Mouse (Mus musculus): ENCODE measurements around the gene Pard3. TPM values are rescaled to one million over a fixed set of nuclear protein-coding genes. Genes with fewer than 3 reads are reported as not detected.

Pard3 gene
- total and polyA plus RNA-seq, 3 experiments = 0.51 to 1.3 (median 0.94) TPM

- Histone ChIP-seq H3K4me2 (ENCODE audit: insufficient read depth, low read depth, poor library complexity, severe bottlenecking) (no peak overlapping the region), H3K27ac (ENCODE audit: insufficient read depth, low read depth) (no peak overlapping the region), H3K36me3 (replicated peaks in 1 of 2; ENCODE audit: control insufficient read depth in 1 of 2, insufficient read depth in 1 of 2, low read length in 1 of 2) (no peaks in the 10 kb centered on the region), H3K4me3 (replicated peaks in 1 of 3; ENCODE audit: low read depth in 2 of 3, low read length in 2 of 3, poor library complexity in 1 of 3) (no peak overlapping the region), H3K9me3 (replicated peaks; ENCODE audit: low read length) (no peaks in the 10 kb centered on the region), H3K4me1 (ENCODE audit: control insufficient read depth in 1 of 2, insufficient read depth in 2 of 2) (no peaks in the 10 kb centered on the region), H3K27me3 (replicated peaks) (no peaks in the 10 kb centered on the region), H3K9ac (ENCODE audit: insufficient read depth, low read depth) (no peak overlapping the region), H3K79me2 (replicated peaks; ENCODE audit: control insufficient read depth, extremely low read depth, insufficient read depth, poor library complexity, severe bottlenecking) (no peaks in the 10 kb centered on the region)
- TF ChIP-seq RCOR1 (conservative IDR thresholded peaks at IDR 0.05; ENCODE audit: low read depth, low read length) = no peak
- no peak for TF ChIP-seq ELF1 (IDR thresholded peaks at IDR 0.05; ENCODE audit: low read depth, low read length)
- TF ChIP-seq EP300 (IDR thresholded peaks at IDR 0.05; ENCODE audit: low read length) = no peak
- TF ChIP-seq MEF2A (IDR thresholded peaks at IDR 0.05; ENCODE audit: borderline replicate concordance, low read depth, low read length) = no peak
- TF ChIP-seq MYC (IDR thresholded peaks at IDR 0.05; ENCODE audit: low read depth, low read length) = no peak
- no peak for TF ChIP-seq PAX5 (IDR thresholded peaks at IDR 0.05; ENCODE audit: low read length)
- TF ChIP-seq MXI1 (IDR thresholded peaks at IDR 0.05; ENCODE audit: low read depth, low read length) = no peak
- TF ChIP-seq E2F4 (IDR thresholded peaks at IDR 0.05; ENCODE audit: insufficient replicate concordance, low read depth, low read length) = no peak
- TF ChIP-seq HCFC1 (IDR thresholded peaks at IDR 0.05; ENCODE audit: low read depth, low read length) = no peak
- no peak for TF ChIP-seq MAX (IDR thresholded peaks at IDR 0.05; ENCODE audit: low read length)
- TF ChIP-seq NRF1 (IDR thresholded peaks at IDR 0.05; ENCODE audit: low read depth, low read length) = no peak
- TF ChIP-seq TCF12 (IDR thresholded peaks at IDR 0.05; ENCODE audit: low read depth, low read length) = no peak
- in situ Hi-C loops (cut with MboI; ENCODE audit: low pct_ligation_motif_present, low pct_unique_long_range_greater_than_20kb, low sequenced_read_pairs) (no loop called here), dilution Hi-C loops (cut with MboI; ENCODE audit: extremely low pct_ligation_motif_present, extremely low pct_unique_long_range_greater_than_20kb, low sequenced_read_pairs) (no loop called here)
- DNase-seq (ENCODE audit: extremely low read depth) = no peak
Observed at GRCm38 (mm10) chr8:127031476-127031875, 32.2 kb upstream of the Pard3 start.

- in situ Hi-C loops (cut with MboI; ENCODE audit: low pct_ligation_motif_present, low pct_unique_long_range_greater_than_20kb, low sequenced_read_pairs) = no loop called here
- no peak overlapping the region for H3K4me3 ChIP-seq (replicated peaks in 1 of 3; ENCODE audit: low read depth in 2 of 3, low read length in 2 of 3, poor library complexity in 1 of 3)
Observed at GRCm38 (mm10) chr8:127038928-127039327, 24.8 kb upstream of the Pard3 start.

GRCm38 (mm10) chr8:127049996-127050395 lies 13.7 kb upstream of the Pard3 start:
- dilution Hi-C loops (cut with MboI; ENCODE audit: extremely low pct_ligation_motif_present, extremely low pct_unique_long_range_greater_than_20kb, low sequenced_read_pairs) (no loop called here), in situ Hi-C loops (cut with MboI; ENCODE audit: low pct_ligation_motif_present, low pct_unique_long_range_greater_than_20kb, low sequenced_read_pairs) (no loop called here)
- DNase-seq (ENCODE audit: extremely low read depth) = no peak
- Histone ChIP-seq H3K79me2 (replicated peaks; ENCODE audit: control insufficient read depth, extremely low read depth, insufficient read depth, poor library complexity, severe bottlenecking) (no peaks in the 10 kb centered on the region), H3K9ac (ENCODE audit: insufficient read depth, low read depth) (no peak overlapping the region), H3K36me3 (replicated peaks in 1 of 2; ENCODE audit: control insufficient read depth in 1 of 2, insufficient read depth in 1 of 2, low read length in 1 of 2) (no peaks in the 10 kb centered on the region), H3K9me3 (replicated peaks; ENCODE audit: low read length) (no peaks in the 10 kb centered on the region), H3K4me1 (ENCODE audit: control insufficient read depth in 1 of 2, insufficient read depth in 2 of 2) (peaks cover under 1 to 33% of the 10 kb centered on the region in 2 experiments; a peak in 2 of 4 replicates), H3K27ac (ENCODE audit: insufficient read depth, low read depth) (no peak overlapping the region), H3K4me3 (replicated peaks in 1 of 3; ENCODE audit: low read depth in 2 of 3, low read length in 2 of 3, poor library complexity in 1 of 3) (no peak overlapping the region), H3K4me2 (ENCODE audit: insufficient read depth, low read depth, poor library complexity, severe bottlenecking) (no peak overlapping the region), H3K27me3 (replicated peaks) (no peaks in the 10 kb centered on the region)
- TF ChIP-seq RAD21 (IDR thresholded peaks at IDR 0.05; ENCODE audit: low read depth, low read length) (no peak), GABPA (IDR thresholded peaks at IDR 0.05; ENCODE audit: insufficient replicate concordance, low read depth, low read length) (no peak), ELF1 (IDR thresholded peaks at IDR 0.05; ENCODE audit: low read depth, low read length) (no peak), JUND (conservative IDR thresholded peaks at IDR 0.05; ENCODE audit: low read depth, low read length) (no peak), MAX (IDR thresholded peaks at IDR 0.05; ENCODE audit: low read length) (no peak), MYC (IDR thresholded peaks at IDR 0.05; ENCODE audit: low read depth, low read length) (no peak), USF2 (conservative IDR thresholded peaks at IDR 0.05; ENCODE audit: low read depth, low read length) (no peak), BHLHE40 (IDR thresholded peaks at IDR 0.05; ENCODE audit: low read depth, low read length) (no peak), KAT2A (IDR thresholded peaks at IDR 0.05; ENCODE audit: insufficient replicate concordance, low read length) (no peak), HCFC1 (IDR thresholded peaks at IDR 0.05; ENCODE audit: low read depth, low read length) (no peak), ZKSCAN1 (IDR thresholded peaks at IDR 0.05; ENCODE audit: borderline replicate concordance, low read depth, low read length) (no peak), E2F4 (IDR thresholded peaks at IDR 0.05; ENCODE audit: insufficient replicate concordance, low read depth, low read length) (no peak)

More at GRCm38 (mm10) chr8:127038928-127039327, 24.8 kb upstream of the Pard3 start:
- H3K36me3 ChIP-seq (replicated peaks in 1 of 2; ENCODE audit: control insufficient read depth in 1 of 2, insufficient read depth in 1 of 2, low read length in 1 of 2) = no peaks in the 10 kb centered on the region
- H3K9me3 ChIP-seq (replicated peaks; ENCODE audit: low read length) = no peaks in the 10 kb centered on the region
- no peak for DNase-seq (ENCODE audit: extremely low read depth)
- H3K27me3 ChIP-seq (replicated peaks) = no peaks in the 10 kb centered on the region
- H3K79me2 ChIP-seq (replicated peaks; ENCODE audit: control insufficient read depth, extremely low read depth, insufficient read depth, poor library complexity, severe bottlenecking) = no peaks in the 10 kb centered on the region
- no peak overlapping the region for H3K9ac ChIP-seq (ENCODE audit: insufficient read depth, low read depth)
- 0 out of 4 replicates have a peak, but pooled peaks cover 0 to 5% of the 10 kb centered on the region in 2 experiments for H3K4me1 ChIP-seq (ENCODE audit: control insufficient read depth in 1 of 2, insufficient read depth in 2 of 2)
- no peak overlapping the region for H3K27ac ChIP-seq (ENCODE audit: insufficient read depth, low read depth)
- no peak for TF ChIP-seq HCFC1 (IDR thresholded peaks at IDR 0.05; ENCODE audit: low read depth, low read length)
- no peak overlapping the region for H3K4me2 ChIP-seq (ENCODE audit: insufficient read depth, low read depth, poor library complexity, severe bottlenecking)
- dilution Hi-C loops (cut with MboI; ENCODE audit: extremely low pct_ligation_motif_present, extremely low pct_unique_long_range_greater_than_20kb, low sequenced_read_pairs) = no loop called here
